Mouse (Mus musculus) cerebellum, postnatal 36 days (tissue): ENCODE measurements around the gene Dytn.

ENCODE experiments used
- DNase-seq, 2 experiments: peaks; one replicate each; pipeline ENCODE4 v3.0.0; 2021 to 2022; ENCODE audit warnings: mixed read lengths in 2 of 2

Dytn gene

GRCm38 (mm10) chr1:63576803-63577202 is 109.9 kb downstream of the Dytn start:
- DNase-seq = no peak

GRCm38 (mm10) chr1:63573864-63574611 is 112.7 kb downstream of the Dytn start:
- DNase-seq = no peak

GRCm38 (mm10) chr1:63573432-63573831 is 113.3 kb downstream of the Dytn start:
- DNase-seq = no peak
